Mouse (Mus musculus) gastrocnemius, adult 18-20 months (tissue): ENCODE results near the gene Gm17631. TPM values are rescaled to one million over a fixed set of nuclear protein-coding genes. Genes with fewer than 3 reads are reported as not detected.
"Not testable (repeated sequence)": the region's sequence is repeated elsewhere in the genome, so short reads cannot be mapped to it uniquely, and the experiment has no call there.

Source experiments
- DNase-seq: peaks from one replicate; pipeline ENCODE4 v3.0.0; 2021; ENCODE audit warnings: low spot score
- long read RNA-seq, 2 experiments: library from polyadenylated mRNA; stranded (forward); transcript quantifications; one replicate each; pipeline ENCODE4 v2.0.0; 2021
- total RNA-seq, 2 experiments: library from RNA; stranded (reverse); gene quantifications; 2 replicates each; pipeline ENCODE4 v1.2.3; 2021

Gm17631 gene
- not detected for total RNA-seq
- long read RNA-seq, experiment 1, result 0 reads
- long read RNA-seq, experiment 2, result 0 reads

DNA sequence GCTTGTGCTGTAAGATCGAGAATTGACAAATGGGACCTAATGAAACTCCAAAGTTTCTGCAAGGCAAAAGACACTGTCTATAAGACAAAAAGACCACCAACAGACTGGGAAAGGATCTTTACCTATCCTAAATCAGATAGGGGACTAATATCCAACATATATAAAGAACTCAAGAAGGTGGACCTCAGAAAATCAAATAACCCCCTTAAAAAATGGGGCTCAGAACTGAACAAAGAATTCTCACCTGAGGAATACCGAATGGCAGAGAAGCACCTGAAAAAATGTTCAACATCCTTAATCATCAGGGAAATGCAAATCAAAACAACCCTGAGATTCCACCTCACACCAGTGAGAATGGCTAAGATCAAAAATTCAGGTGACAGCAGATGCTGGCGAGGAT is at the start of gene Gm17631:
Gene Gm17631, plus strand, starts transcription at position 301 of the 400 bp plus-strand sequence.
- not testable (repeated sequence) for DNase-seq

DNA sequence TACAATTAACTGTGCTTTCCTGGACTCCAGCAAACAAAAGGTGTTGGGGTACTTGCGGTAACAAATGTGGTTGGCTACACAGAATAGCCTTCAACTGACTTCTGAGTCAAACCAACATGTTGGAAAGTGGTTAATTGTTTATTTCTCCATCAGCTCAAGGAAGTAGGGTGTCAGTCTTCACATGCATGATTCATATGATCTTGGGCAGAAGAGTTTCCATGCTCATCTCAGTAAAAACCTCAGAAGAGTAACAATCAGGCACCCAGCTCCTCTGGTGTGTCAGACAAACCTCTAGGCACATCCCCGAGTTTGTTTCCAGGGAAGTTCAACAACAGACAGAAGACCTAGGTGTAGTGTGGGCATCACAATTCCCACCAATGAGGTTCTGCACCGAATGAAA is 44.7 kb upstream of the Gm17631 start:
- DNase-seq, result no peak

- DNase-seq, result no peak
Observed at GRCm38 (mm10) chr6:129824004-129824403, 38.4 kb upstream of the Gm17631 start.

- no peak for DNase-seq
Observed at GRCm38 (mm10) chr6:129825559-129825958, 36.9 kb upstream of the Gm17631 start.

DNA sequence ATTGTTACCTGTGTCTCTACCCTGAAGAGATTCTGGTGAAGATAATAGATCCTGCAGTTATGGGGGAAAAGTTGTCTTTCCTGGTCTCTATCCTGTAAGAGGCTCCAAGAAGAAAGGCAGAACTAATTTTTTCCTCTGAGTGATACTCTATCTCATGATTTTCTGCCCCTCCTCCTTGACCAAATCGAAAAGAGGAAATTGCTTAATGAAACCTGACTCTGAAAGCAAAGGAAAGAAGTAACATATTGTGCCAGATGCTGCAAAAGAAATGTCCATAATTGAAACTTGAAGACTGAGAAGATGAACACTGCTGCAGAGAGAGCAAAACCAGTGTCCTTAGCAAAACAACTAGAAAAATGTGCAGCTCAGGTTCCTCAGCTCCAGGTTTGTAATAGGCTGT is 14.1 kb downstream of the Gm17631 start, which contains the start of gene Klra17:
Gene Klra17, minus strand, starts transcription at position 124 of the 400 bp plus-strand sequence.
- no peak for DNase-seq

- no peak for DNase-seq
Observed at GRCm38 (mm10) chr6:129882525-129882924, 20.1 kb downstream of the Gm17631 start.

Other genes with a start within 250 kb of the Gm17631 start
- not detected for gene Klrk1, start 238.8 kb upstream of the Gm17631 start, total RNA-seq
- not detected for gene Klrc3, start 219.3 kb upstream of the Gm17631 start, total RNA-seq
- not detected for gene Klrc2, start 202.0 kb upstream of the Gm17631 start, total RNA-seq
- gene Klrc1, start 183.7 kb upstream of the Gm17631 start, total RNA-seq, result not detected
- not detected for gene Klri1, start 145.5 kb upstream of the Gm17631 start, total RNA-seq
- gene Klri2, start 122.2 kb upstream of the Gm17631 start, total RNA-seq, result not detected
- not detected for gene Gm156, start 78.4 kb upstream of the Gm17631 start, total RNA-seq
- not detected for gene Klra17, start 14.0 kb downstream of the Gm17631 start, total RNA-seq
- gene Klra5, start 55.0 kb downstream of the Gm17631 start, total RNA-seq, result not detected
- gene Klra6, start 164.3 kb downstream of the Gm17631 start, total RNA-seq, result not detected
- gene Klra4, start 204.6 kb downstream of the Gm17631 start, total RNA-seq, result not detected